Mouse (Mus musculus) heart, postnatal 36 days (tissue): Measurements from ENCODE around the gene Sgk1. TPM values are rescaled to one million over a fixed set of nuclear protein-coding genes. Genes with fewer than 3 reads are reported as not detected.
"Not testable (repeated sequence)": the region's sequence is repeated elsewhere in the genome, so short reads cannot be mapped to it uniquely, and the experiment has no call there.

Source experiments
- DNase-seq, 2 experiments: peaks; one replicate each; pipeline ENCODE4 v3.0.0; 2021 to 2022
- intact Hi-C: fragments of 180-260 bp; cut with DNase I; formaldehyde crosslinking; loops from one replicate; pipeline ENCODE4 v1.15.1; 2025
- total RNA-seq, 2 experiments: library from RNA; stranded (reverse); gene quantifications; 2 replicates each; pipeline ENCODE4 v1.2.3; 2021

Sgk1 gene
- total RNA-seq, 2 experiments from 2014 or later, result 38.8 to 74.4 TPM

- intact Hi-C loops, result loop anchor here (5.0 kb wide), 1 partner anchor 134 kb away; no protein-coding TSS in a partner anchor
- no peak for DNase-seq
Observed at GRCm38 (mm10) chr10:21858437-21858974, 23.5 kb upstream of the Sgk1 start.

GRCm38 (mm10) chr10:21866504-21866903 lies 15.5 kb upstream of the Sgk1 start:
- DNase-seq, result no peak

GRCm38 (mm10) chr10:21868221-21868620 lies 13.8 kb upstream of the Sgk1 start:
- intact Hi-C loops, result no loop called here
- DNase-seq, result no peak

More at GRCm38 (mm10) chr10:21866504-21866903, 15.5 kb upstream of the Sgk1 start:
- intact Hi-C loops, result no loop called here

- intact Hi-C loops, result no loop called here
- DNase-seq, result no peak
Observed at GRCm38 (mm10) chr10:21868623-21869022, 13.4 kb upstream of the Sgk1 start.

GRCm38 (mm10) chr10:21881837-21882183 lies 174 bp upstream of the Sgk1 start:
- intact Hi-C loops, result no loop called here
- no peak for DNase-seq

GRCm38 (mm10) chr10:21883587-21883986 lies 1.6 kb downstream of the Sgk1 start:
- intact Hi-C loops, result no loop called here

GRCm38 (mm10) chr10:21884534-21884933 lies 2.5 kb downstream of the Sgk1 start:
- intact Hi-C loops, result no loop called here
- DNase-seq, result no peak

More at GRCm38 (mm10) chr10:21883587-21883986, 1.6 kb downstream of the Sgk1 start:
- no peak for DNase-seq

GRCm38 (mm10) chr10:21889141-21889765 lies 7.3 kb downstream of the Sgk1 start:
- no peak for DNase-seq
- intact Hi-C loops, result no loop called here

- intact Hi-C loops, result no loop called here
Observed at GRCm38 (mm10) chr10:21890293-21890692, 8.3 kb downstream of the Sgk1 start.

GRCm38 (mm10) chr10:21891442-21891841 lies 9.5 kb downstream of the Sgk1 start:
- intact Hi-C loops, result no loop called here
- no peak for DNase-seq

More at GRCm38 (mm10) chr10:21890293-21890692, 8.3 kb downstream of the Sgk1 start:
- no peak for DNase-seq

GRCm38 (mm10) chr10:21892104-21892503 lies 10.1 kb downstream of the Sgk1 start:
- intact Hi-C loops, result no loop called here
- no peak for DNase-seq

GRCm38 (mm10) chr10:21898417-21898816 lies 16.4 kb downstream of the Sgk1 start:
- DNase-seq, result no peak
- intact Hi-C loops, result no loop called here

- DNase-seq, intact Hi-C loops: not testable (repeated sequence)
Observed at GRCm38 (mm10) chr10:21898851-21899250, 16.9 kb downstream of the Sgk1 start.

- intact Hi-C loops, result no loop called here
- DNase-seq, result no peak
Observed at GRCm38 (mm10) chr10:21899397-21899796, 17.4 kb downstream of the Sgk1 start.

GRCm38 (mm10) chr10:21902152-21903140 lies 20.5 kb downstream of the Sgk1 start:
- intact Hi-C loops, result loop anchor here (5.0 kb wide), 4 partner anchors 50 to 220 kb away; no protein-coding TSS in a partner anchor
- no peak for DNase-seq

GRCm38 (mm10) chr10:21904151-21904550 lies 22.2 kb downstream of the Sgk1 start:
- no peak for DNase-seq
- intact Hi-C loops, result loop anchor here (5.0 kb wide), 4 partner anchors 48 to 222 kb away; no protein-coding TSS in a partner anchor

GRCm38 (mm10) chr10:21905616-21906015 lies 23.6 kb downstream of the Sgk1 start:
- DNase-seq, result no peak
- intact Hi-C loops, result no loop called here

- DNase-seq, result no peak
- intact Hi-C loops, result no loop called here
Observed at GRCm38 (mm10) chr10:21906894-21907446, 25.0 kb downstream of the Sgk1 start.

GRCm38 (mm10) chr10:21907784-21908183 lies 25.8 kb downstream of the Sgk1 start:
- intact Hi-C loops, result no loop called here
- DNase-seq, result no peak

GRCm38 (mm10) chr10:21908686-21909085 lies 26.7 kb downstream of the Sgk1 start:
- intact Hi-C loops, result no loop called here
- DNase-seq, result no peak

GRCm38 (mm10) chr10:21910334-21910733 lies 28.4 kb downstream of the Sgk1 start:
- intact Hi-C loops, result no loop called here
- DNase-seq, result no peak
